9 mouse cellular contexts compared by ENCODE assay signal in genomic region chr9:100439481-100439880, GRCm38 (mm10). TPM values are rescaled to one million over a fixed set of nuclear protein-coding genes. Genes with fewer than 3 reads are reported as not detected.
DNase-seq lines count a peak whose midpoint lies in the region; ATAC-seq lines count a peak whose summit lies in the region.
"Had no signal": no experiment of that assay in that cellular context is flagged by ENCODE, and none has a peak within 500 bp of the region (broad histone marks: within the 10 kb centered on the region; RNA-seq: fewer than 3 reads in every experiment).

No protein-coding gene starts in this region.

- no peak overlapping the region for H3K4me3 ChIP-seq in neural tube, embryonic 11.5 days (ENCODE audit: low read depth, low read length)
- H3K4me3 ChIP-seq in hindbrain, embryonic 11.5 days (ENCODE audit: low read depth, low read length): no peak overlapping the region
- no peak overlapping the region for H3K4me3 ChIP-seq in macrophage (ENCODE audit: inconsistent target)
- H3K4me3 ChIP-seq in kidney, embryonic 14.5 days (ENCODE audit: low read length): no peak overlapping the region
- H3K4me3 ChIP-seq: limb, embryonic 15.5 days had no signal

- H3K36me3 ChIP-seq in neural tube, embryonic 11.5 days (ENCODE audit: control insufficient read depth, insufficient read depth, low read length): no peaks in the 10 kb centered on the region
- H3K36me3 ChIP-seq in hindbrain, embryonic 11.5 days (ENCODE audit: control insufficient read depth, insufficient read depth, low read length): no peaks in the 10 kb centered on the region
- H3K36me3 ChIP-seq in macrophage (ENCODE audit: inconsistent target): no peaks in the 10 kb centered on the region
- no peaks in the 10 kb centered on the region for H3K36me3 ChIP-seq in kidney, embryonic 14.5 days (ENCODE audit: control insufficient read depth, insufficient read depth, low read length)
- H3K36me3 ChIP-seq: limb, embryonic 15.5 days had no signal

- peak; percentile 81 for ATAC-seq in neural tube, embryonic 11.5 days (ENCODE audit: insufficient read depth, low FRiP score, low TSS enrichment)
- peak; percentile 92 for ATAC-seq in hindbrain, embryonic 11.5 days (ENCODE audit: low FRiP score)
- no peak for ATAC-seq in kidney, embryonic 14.5 days (ENCODE audit: low FRiP score, low TSS enrichment)

- DNase-seq in neural tube, embryonic 11.5 days (ENCODE audit: low spot score): peak; percentile 33
- DNase-seq in neural tube, embryonic 10.5 days (ENCODE audit: extremely low spot score, low spot score): no peak
- peak; percentile 49 for DNase-seq in hindbrain, embryonic 11.5 days (ENCODE audit: low spot score)
- DNase-seq in retina, postnatal 1 day: peak; percentile 74
- no peak for DNase-seq in thymus, postnatal 14 days
- no peak for DNase-seq in ovary, postnatal 36 days (ENCODE audit: low spot score)

- H3K27ac ChIP-seq in neural tube, embryonic 11.5 days (ENCODE audit: low read depth, low read length): peak overlapping the region; percentile 1; the same call in 1 of the 2 replicates
- peak overlapping the region; percentile 82 for H3K27ac ChIP-seq in hindbrain, embryonic 11.5 days (ENCODE audit: low read depth, low read length)
- H3K27ac ChIP-seq in macrophage: peak overlapping the region; percentile 54; the same call in 1 of the 2 replicates
- no peak overlapping the region for H3K27ac ChIP-seq in kidney, embryonic 14.5 days (ENCODE audit: low read depth, low read length)
- H3K27ac ChIP-seq: limb, embryonic 15.5 days had no signal

- no peak overlapping the region for H3K4me2 ChIP-seq in neural tube, embryonic 11.5 days (ENCODE audit: low read depth)
- no peak overlapping the region for H3K4me2 ChIP-seq in hindbrain, embryonic 11.5 days (replicated peaks; ENCODE audit: low read depth, low read length)
- H3K4me2 ChIP-seq in kidney, embryonic 14.5 days (replicated peaks; ENCODE audit: low read depth, low read length): no peak overlapping the region
- H3K4me2 ChIP-seq: limb, embryonic 15.5 days had no signal

- WGBS in neural tube, embryonic 11.5 days: 67% methylated on average over 8 of the region's 8 CpGs
- 28% methylated on average over 8 of the region's 8 CpGs for WGBS in hindbrain, embryonic 11.5 days
- 77% methylated on average over 8 of the region's 8 CpGs for WGBS in macrophage (ENCODE audit: missing documents)
- 88% methylated on average over 8 of the region's 8 CpGs for WGBS in kidney, embryonic 14.5 days

- peaks cover 5% of the 10 kb centered on the region; the same call in 1 of the 2 replicates for H3K4me1 ChIP-seq in neural tube, embryonic 11.5 days (ENCODE audit: control insufficient read depth, insufficient read depth, low read length)
- 0 out of 2 replicates have a peak, but pooled peaks cover 2% of the 10 kb centered on the region for H3K4me1 ChIP-seq in hindbrain, embryonic 11.5 days (replicated peaks; ENCODE audit: control insufficient read depth, insufficient read depth, low read length)
- H3K4me1 ChIP-seq in kidney, embryonic 14.5 days (ENCODE audit: control insufficient read depth, insufficient read depth, low read length): no peaks in the 10 kb centered on the region

- no peak overlapping the region for H3K9ac ChIP-seq in neural tube, embryonic 11.5 days (ENCODE audit: low read length)
- no peak overlapping the region for H3K9ac ChIP-seq in hindbrain, embryonic 11.5 days (ENCODE audit: low read depth, low read length)
- no peak overlapping the region for H3K9ac ChIP-seq in kidney, embryonic 14.5 days (ENCODE audit: low read depth, low read length)
- H3K9ac ChIP-seq: limb, embryonic 15.5 days had no signal

- no peaks in the 10 kb centered on the region for H3K27me3 ChIP-seq in neural tube, embryonic 11.5 days (ENCODE audit: control insufficient read depth, insufficient read depth, low read length)
- H3K27me3 ChIP-seq in hindbrain, embryonic 11.5 days (ENCODE audit: control insufficient read depth, insufficient read depth, low read length): no peaks in the 10 kb centered on the region
- H3K27me3 ChIP-seq in kidney, embryonic 14.5 days (ENCODE audit: control insufficient read depth, insufficient read depth, low read length): no peaks in the 10 kb centered on the region
- H3K27me3 ChIP-seq: limb, embryonic 15.5 days had no signal

- H3K9me3 ChIP-seq in neural tube, embryonic 11.5 days (ENCODE audit: control insufficient read depth, low read length): no peaks in the 10 kb centered on the region
- H3K9me3 ChIP-seq in hindbrain, embryonic 11.5 days (ENCODE audit: control insufficient read depth, low read length): no peaks in the 10 kb centered on the region
- H3K9me3 ChIP-seq in kidney, embryonic 14.5 days (ENCODE audit: control insufficient read depth, low read length): no peaks in the 10 kb centered on the region
- H3K9me3 ChIP-seq: limb, embryonic 15.5 days had no signal

- H3K79me2 ChIP-seq in macrophage (ENCODE audit: inconsistent target): no peaks in the 10 kb centered on the region

RNA-seq across cellular contexts. Expression of gene Il20rb, which starts 47.1 kb away (rescaled TPM):
- polyA plus RNA-seq in neural tube, embryonic 11.5 days (2014; fragmentation: Nextera tagmentation; extraction: Ambion mirVana): 0.58 and 0.82 TPM in 2 replicates
- 0.77 and 0.94 TPM in 2 replicates for polyA plus RNA-seq in hindbrain, embryonic 11.5 days (2014; fragmentation: Nextera tagmentation; extraction: Ambion mirVana)
- total RNA-seq in macrophage (2018; cell fraction: chromatin; rRNA removed): 10 to 100 TPM in 24 of 26 experiments, 1 to 10 TPM in 2; 8.4 to 22.7 (median 15.7) TPM
- total RNA-seq in macrophage (2018; cell fraction: cytosol; rRNA removed): 1 to 10 TPM in 25 of 26 experiments, under 1 TPM in 1; 0.83 to 2.6 (median 1.6) TPM
- total RNA-seq in macrophage (2018; cell fraction: nucleus; rRNA removed): 10 to 100 TPM in 14 of 26 experiments, 1 to 10 TPM in 12; 5.0 to 32.8 (median 10.6) TPM
- polyA plus RNA-seq in macrophage (2018): 1.2 to 1.4 TPM (median 1.3 TPM) in 3 replicates
- 0.79 and 1.8 TPM in 2 replicates for polyA plus RNA-seq in kidney, embryonic 14.5 days (2014; fragmentation: Nextera tagmentation; extraction: Ambion mirVana)

Comparison
In these comparisons a context has a peak if more than half of its experiments do, and no peak if none do; other contexts are left out.
1. DNase-seq: peak in neural tube, embryonic 11.5 days (single experiment), hindbrain, embryonic 11.5 days (single experiment) and retina, postnatal 1 day (single experiment); none in neural tube, embryonic 10.5 days (single experiment), thymus, postnatal 14 days (single experiment) and ovary, postnatal 36 days (single experiment).